Mouse (Mus musculus) cerebellum, postnatal 10 days (tissue): ENCODE measurements around the gene Hist1h2bl.

Experiments used
- DNase-seq, 2 experiments: peaks; one replicate each; pipeline ENCODE4 v3.0.0; 2021; ENCODE audit warnings: mixed read lengths in 2 of 2

Hist1h2bl gene

GRCm38 (mm10) chr13:21715864-21716539, at the start of gene Hist1h2bl, which contains the start of gene Hist1h2ai:
Gene Hist1h2bl (minus strand): TSS chr13:21716143.
Gene Hist1h2ai (plus strand): TSS chr13:21716422.
- peak; percentile 86 to 89 for DNase-seq

- no peak for DNase-seq
Measured at GRCm38 (mm10) chr13:21755707-21756106, 39.8 kb upstream of the Hist1h2bl start.

DNA sequence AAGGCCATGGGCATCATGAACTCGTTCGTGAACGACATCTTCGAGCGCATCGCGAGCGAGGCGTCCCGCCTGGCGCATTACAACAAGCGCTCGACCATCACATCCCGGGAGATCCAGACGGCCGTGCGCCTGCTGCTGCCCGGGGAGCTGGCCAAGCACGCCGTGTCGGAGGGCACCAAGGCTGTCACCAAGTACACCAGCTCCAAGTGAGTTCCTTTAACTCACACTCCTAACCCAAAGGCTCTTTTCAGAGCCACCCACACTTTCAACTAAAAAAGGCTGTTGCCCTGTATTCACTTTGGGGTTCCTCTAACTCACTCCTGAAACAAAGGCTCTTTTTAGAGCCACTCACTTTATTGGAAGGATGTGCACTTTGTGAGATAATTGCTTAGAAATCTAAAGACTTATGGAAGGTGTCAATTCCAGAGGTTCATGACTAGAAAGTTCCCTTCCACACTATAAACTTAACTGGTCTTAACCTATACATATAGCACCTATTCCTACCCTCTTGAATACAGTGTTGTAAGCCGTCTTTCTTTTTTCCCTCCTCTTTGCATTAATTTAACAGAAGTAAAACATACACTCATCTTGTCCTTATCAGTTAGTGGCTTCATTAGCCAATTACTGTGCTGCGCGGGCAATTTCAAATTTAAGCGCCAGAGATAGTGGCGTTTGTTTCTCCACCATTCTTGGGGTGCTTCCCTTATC, 38.5 kb upstream of the Hist1h2bl start:
- DNase-seq: peak; percentile 57

DNA sequence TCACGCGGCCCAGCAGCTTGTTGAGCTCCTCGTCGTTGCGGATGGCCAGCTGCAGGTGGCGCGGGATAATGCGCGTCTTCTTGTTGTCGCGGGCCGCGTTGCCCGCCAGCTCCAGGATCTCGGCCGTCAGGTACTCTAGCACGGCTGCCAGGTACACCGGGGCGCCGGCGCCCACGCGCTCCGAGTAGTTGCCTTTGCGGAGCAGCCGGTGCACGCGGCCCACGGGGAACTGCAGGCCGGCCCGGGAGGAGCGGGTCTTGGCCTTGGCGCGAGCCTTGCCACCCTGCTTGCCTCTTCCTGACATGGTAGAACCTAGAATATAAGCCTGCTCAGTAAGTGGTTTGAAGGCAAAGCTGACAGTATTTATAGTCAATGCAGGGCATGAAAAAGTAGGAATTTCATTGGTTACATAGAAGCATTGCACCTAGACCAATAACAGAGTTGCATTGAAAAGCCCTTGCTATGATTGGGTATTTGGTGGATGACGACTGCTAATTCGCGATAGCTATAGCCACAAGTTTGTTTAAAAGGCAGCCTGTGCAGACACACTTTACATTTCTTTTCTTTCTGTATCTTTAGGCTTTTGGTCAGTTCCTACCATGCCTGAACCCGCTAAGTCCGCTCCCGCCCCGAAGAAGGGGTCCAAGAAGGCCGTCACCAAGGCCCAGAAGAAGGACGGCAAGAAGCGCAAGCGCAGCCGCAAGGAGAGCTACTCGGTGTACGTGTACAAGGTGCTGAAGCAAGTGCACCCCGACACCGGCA, 37.8 kb upstream of the Hist1h2bl start, which contains the start of the genes Hist1h2ak and Hist1h2bn:
Gene Hist1h2ak, minus strand, starts transcription at position 304 of the 762 bp plus-strand sequence.
Gene Hist1h2bn, plus strand, starts transcription at position 600 of the 762 bp plus-strand sequence.
- DNase-seq: peak; percentile 71 to 77

- no peak for DNase-seq
Measured at GRCm38 (mm10) chr13:21753051-21753523, 37.1 kb upstream of the Hist1h2bl start.

GRCm38 (mm10) chr13:21752356-21752755, 36.4 kb upstream of the Hist1h2bl start:
- no peak for DNase-seq

GRCm38 (mm10) chr13:21751827-21752226, 35.9 kb upstream of the Hist1h2bl start:
- no peak for DNase-seq

DNA sequence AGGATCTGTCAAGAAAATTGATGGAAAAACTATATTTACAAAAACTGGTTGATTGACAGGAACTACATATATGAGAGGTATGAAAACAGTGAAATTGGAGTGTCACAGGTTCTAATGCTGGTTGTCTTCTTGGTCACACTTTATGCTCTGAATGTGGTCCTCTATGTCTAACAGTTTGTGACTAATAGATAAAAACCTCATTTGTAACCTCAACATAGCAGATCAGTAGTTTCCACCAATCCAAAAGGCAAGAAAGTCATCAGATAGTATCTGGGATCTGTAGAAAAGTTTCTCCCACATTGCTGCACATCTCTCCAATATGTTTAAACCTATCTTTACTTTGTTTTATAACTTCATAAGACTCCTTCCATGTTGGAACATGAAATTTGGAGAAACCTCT, 35.5 kb upstream of the Hist1h2bl start:
- DNase-seq: no peak

- DNase-seq: peak; percentile 98
Measured at GRCm38 (mm10) chr13:21750159-21751017, 34.4 kb upstream of the Hist1h2bl start, which contains the start of gene Hist1h4k. Gene Hist1h4k (minus strand): TSS chr13:21750505.

GRCm38 (mm10) chr13:21749387-21750158, 33.6 kb upstream of the Hist1h2bl start:
- DNase-seq: peak in 1 of 2 experiments; percentile 10

DNA sequence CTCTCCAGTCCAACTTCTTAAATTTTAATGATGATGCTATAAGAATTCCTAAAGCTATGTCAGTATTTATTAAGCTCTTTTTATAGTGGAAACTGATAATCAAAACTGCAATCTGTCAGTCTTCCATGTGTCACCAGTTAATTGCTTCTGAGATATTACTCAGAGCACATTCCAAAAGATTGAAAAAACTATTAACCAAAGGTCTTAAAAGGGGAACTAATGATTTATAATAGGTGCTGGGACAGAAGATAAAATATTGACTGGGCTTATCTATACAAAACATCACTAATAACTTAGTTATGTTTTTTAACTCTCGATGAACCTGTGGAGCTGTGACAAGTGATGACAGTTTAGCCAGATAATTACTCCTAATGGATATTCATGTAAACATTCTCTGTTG, 29.1 kb upstream of the Hist1h2bl start:
- DNase-seq: no peak

DNA sequence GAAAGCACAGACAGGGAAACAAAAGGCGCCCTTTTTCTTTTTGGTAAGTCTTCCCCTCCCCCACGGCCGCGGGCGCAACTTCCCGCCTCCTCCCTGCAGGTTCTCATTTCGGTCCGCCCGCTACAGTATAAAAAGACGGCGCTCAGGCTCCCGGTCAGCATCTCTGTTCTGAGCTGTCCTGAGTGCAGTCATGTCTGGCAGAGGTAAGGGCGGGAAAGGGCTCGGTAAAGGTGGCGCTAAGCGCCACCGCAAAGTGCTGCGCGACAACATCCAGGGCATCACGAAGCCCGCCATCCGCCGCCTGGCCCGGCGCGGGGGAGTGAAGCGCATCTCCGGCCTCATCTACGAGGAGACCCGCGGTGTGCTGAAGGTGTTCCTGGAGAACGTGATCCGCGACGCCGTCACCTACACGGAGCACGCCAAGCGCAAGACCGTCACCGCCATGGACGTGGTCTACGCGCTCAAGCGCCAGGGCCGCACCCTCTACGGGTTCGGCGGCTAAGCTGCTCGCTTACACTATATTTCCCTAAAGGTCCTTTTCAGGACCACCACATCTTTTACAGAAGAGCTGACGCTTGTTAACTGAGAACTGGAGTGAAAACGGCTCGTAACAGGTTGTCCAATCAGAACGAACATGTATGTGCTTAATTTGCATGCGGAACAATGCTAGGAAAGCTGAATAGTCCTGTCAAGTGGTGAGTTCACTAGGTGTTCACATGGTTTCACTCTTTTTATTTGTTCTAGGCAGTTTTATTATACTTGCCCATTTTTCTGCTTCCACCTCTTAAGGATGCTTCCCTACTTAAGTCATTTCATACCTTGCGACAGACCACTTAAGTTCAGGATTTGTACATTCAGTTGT, 19.2 kb upstream of the Hist1h2bl start, which contains the start of gene Hist1h4j:
Gene Hist1h4j, plus strand, starts transcription at position 159 of the 862 bp plus-strand sequence.
- peak; percentile 91 to 93 for DNase-seq

GRCm38 (mm10) chr13:21734010-21734905, 18.3 kb upstream of the Hist1h2bl start:
- DNase-seq: peak; percentile 91 to 96

DNA sequence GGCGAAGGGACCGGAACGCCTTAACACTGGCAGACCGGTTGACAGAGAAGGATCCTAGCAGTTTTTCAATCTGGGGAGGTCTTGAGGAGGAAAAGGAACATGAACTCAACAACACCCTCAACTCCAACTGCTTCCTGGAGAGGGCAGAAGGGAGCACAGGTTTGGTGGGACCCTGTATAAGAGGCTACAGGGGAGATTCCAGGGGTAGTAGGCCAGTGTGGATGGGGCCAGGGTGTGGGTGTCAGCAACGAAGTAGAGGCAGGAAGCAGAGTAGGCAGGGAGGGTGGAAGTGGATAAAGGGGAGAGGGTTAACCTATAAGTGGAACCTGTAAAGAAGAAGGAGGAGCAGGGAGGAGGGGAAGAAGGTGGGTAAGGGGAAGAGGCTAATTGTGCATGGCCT, 17.5 kb upstream of the Hist1h2bl start:
- DNase-seq: peak; percentile 28 to 31

- DNase-seq: no peak
Measured at GRCm38 (mm10) chr13:21729544-21729943, 13.6 kb upstream of the Hist1h2bl start.

- no peak for DNase-seq
Measured at GRCm38 (mm10) chr13:21727948-21728572, 12.1 kb upstream of the Hist1h2bl start.

DNA sequence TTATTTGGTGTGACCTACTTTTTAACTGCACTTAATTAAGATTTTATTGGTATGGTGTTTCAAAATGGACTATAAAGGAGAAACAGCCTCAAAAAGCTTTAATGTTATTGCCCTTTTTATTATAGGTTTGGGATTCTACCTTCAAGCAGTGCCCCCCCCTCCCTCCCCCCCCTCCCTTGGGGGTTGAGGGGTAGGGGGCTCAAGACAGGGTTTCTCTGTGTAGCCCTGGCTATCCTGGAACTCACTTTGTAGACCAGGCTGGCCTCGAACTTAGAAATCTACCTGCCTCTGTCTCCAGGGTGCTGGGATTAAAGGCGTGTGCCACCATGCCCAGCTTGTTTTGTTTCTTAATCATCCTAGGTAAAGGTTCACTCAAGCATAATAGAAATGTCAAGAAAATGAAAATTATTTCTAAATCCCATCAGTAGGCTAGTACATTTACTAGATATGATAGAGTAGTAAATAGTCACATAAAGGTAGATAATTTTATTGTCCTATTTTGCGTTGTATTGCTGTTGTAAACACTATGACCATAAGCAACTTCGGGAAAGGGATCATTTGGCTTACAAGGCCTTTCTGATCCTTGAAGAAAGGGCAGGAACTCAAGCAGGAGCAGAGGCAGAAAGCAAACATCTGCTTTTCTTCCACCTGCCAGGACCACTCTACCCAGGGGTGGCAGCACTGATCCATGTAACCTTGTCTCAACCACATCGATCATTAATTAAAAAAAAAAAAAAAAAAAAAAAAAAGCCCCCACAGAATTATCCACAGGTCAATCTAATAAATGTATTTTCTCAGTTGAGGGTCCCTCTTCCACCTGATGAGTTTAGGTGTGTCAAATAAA, 7.3 kb upstream of the Hist1h2bl start:
- peak in 1 of 2 experiments; percentile 12 for DNase-seq
